Mouse (Mus musculus) E14TG2a.4 (cell line): Measurements from ENCODE around the gene Elmo1.

Experiments
- CTCF ChIP-seq: conservative IDR thresholded peaks from 2 replicates; pipeline ENCODE4 v1.5.1; 2014; ENCODE audit warnings: low read length
- NANOG ChIP-seq: IDR thresholded peaks from 2 replicates; pipeline ENCODE4 v1.6.1; 2014; ENCODE audit warnings: borderline replicate concordance, low read length, mixed read lengths
- POU5F1 ChIP-seq: IDR thresholded peaks from 2 replicates; pipeline ENCODE4 v1.6.1; 2014; ENCODE audit warnings: low read length, borderline replicate concordance

- TF ChIP-seq CTCF (no peak), NANOG (no peak), POU5F1 (no peak)
Observed at GRCm38 (mm10) chr13:20300052-20300564, 209.7 kb downstream of the Elmo1 start.
